Mouse (Mus musculus) heart, adult 2 months (tissue): Measurements from ENCODE around the gene Gm20683.

Experiments used
- CTCF ChIP-seq: fragments of 200-600 bp; IDR thresholded peaks from 2 replicates; pipeline ENCODE4 v1.8.1; 2022; ENCODE audit warnings: antibody characterized with exemption, mild to moderate bottlenecking, moderate library complexity
- POLR2A ChIP-seq: fragments of 200-500 bp; IDR thresholded peaks from 2 replicates; pipeline ENCODE4 v1.6.1; 2011; ENCODE audit warnings: mild to moderate bottlenecking, low read depth, low read length, control low read depth; ENCODE audit not compliant: insufficient read depth

DNA sequence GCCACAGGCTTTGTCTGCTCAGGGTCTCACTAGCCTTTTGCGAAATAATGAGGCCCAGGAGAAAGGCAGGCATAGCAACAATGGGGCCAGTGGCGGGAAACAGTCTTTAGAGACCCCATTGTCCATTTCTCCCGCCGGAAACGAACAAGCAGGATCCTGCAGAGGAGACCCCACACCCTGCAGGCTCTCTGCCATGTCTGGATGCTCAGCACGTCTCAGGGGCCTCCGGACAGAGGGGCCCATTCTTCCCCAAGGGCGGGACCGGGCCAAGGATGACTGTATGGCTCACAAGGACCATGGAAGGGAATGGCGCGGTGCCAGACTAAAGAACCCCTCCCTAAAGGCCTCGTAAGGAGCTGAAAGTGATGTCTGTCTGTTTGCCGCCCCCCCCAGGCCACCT is 47.4 kb downstream of the Gm20683 start:
- TF ChIP-seq CTCF (no peak), POLR2A (no peak)
